ENCODE assay signal across 8 mouse cellular contexts in genomic region chr2:26227788-26228187, GRCm38 (mm10). TPM values are rescaled to one million over a fixed set of nuclear protein-coding genes. Genes with fewer than 3 reads are reported as not detected.
A peak's percentile ranks its signal among the peaks of the same experiment; 100 is the strongest.
DNase-seq lines count a peak whose midpoint lies in the region; ATAC-seq and TF ChIP-seq lines count a peak whose summit lies in the region.

No protein-coding gene starts in this region.

- WGBS in spleen, adult 2 months: 100% methylated on average over 1 of the region's 1 CpGs
- WGBS in forebrain, embryonic 13.5 days: 68% methylated on average over 1 of the region's 1 CpGs
- 66% methylated on average over 1 of the region's 1 CpGs for WGBS in liver, embryonic 12.5 days (ENCODE audit: insufficient replicate concordance)
- WGBS in neural tube, embryonic 11.5 days: 73% methylated on average over 1 of the region's 1 CpGs

- H3K9ac ChIP-seq in forebrain, embryonic 13.5 days: no peak overlapping the region
- no peak overlapping the region for H3K9ac ChIP-seq in liver, embryonic 12.5 days
- no peak overlapping the region for H3K9ac ChIP-seq in neural tube, embryonic 11.5 days (ENCODE audit: low read length)

- no peak for TF ChIP-seq POLR2A in spleen, adult 2 months (IDR thresholded peaks at IDR 0.05; ENCODE audit: low read depth, low read length)

- peak; percentile 45; the same call in 1 of the 2 replicates for TF ChIP-seq CTCF in spleen, adult 2 months (IDR thresholded peaks at IDR 0.05; ENCODE audit: extremely low read depth, insufficient read depth, insufficient read length, insufficient replicate concordance)

- no peak overlapping the region for H3K27ac ChIP-seq in spleen, adult 2 months (ENCODE audit: insufficient read depth, low read length)
- H3K27ac ChIP-seq in forebrain, embryonic 13.5 days: no peak overlapping the region
- no peak overlapping the region for H3K27ac ChIP-seq in liver, embryonic 12.5 days
- H3K27ac ChIP-seq in neural tube, embryonic 11.5 days (ENCODE audit: low read depth, low read length): no peak overlapping the region

- no peak overlapping the region for H3K4me3 ChIP-seq in spleen, adult 2 months (ENCODE audit: extremely low read depth, insufficient read depth, insufficient read length)
- no peak overlapping the region for H3K4me3 ChIP-seq in forebrain, embryonic 13.5 days
- no peak overlapping the region for H3K4me3 ChIP-seq in liver, embryonic 12.5 days
- H3K4me3 ChIP-seq in neural tube, embryonic 11.5 days (ENCODE audit: low read depth, low read length): no peak overlapping the region

- H3K4me2 ChIP-seq in forebrain, embryonic 13.5 days: no peak overlapping the region
- no peak overlapping the region for H3K4me2 ChIP-seq in liver, embryonic 12.5 days
- H3K4me2 ChIP-seq in neural tube, embryonic 11.5 days (ENCODE audit: low read depth): no peak overlapping the region

- ATAC-seq in forebrain, embryonic 13.5 days: peak; percentile 89
- ATAC-seq in liver, embryonic 12.5 days: 0 out of 2 replicates have a peak, but pooled peaks have one; percentile 61
- no peak for ATAC-seq in neural tube, embryonic 11.5 days (ENCODE audit: insufficient read depth, low FRiP score, low TSS enrichment)

- DNase-seq in spleen, adult 2 months (ENCODE audit: low read depth in 1 of 2, low spot score in 2 of 2): no peak
- DNase-seq in spleen, adult 12 weeks (ENCODE audit: low spot score): no peak
- DNase-seq in cerebellum, adult 11 months: peak; percentile 54
- DNase-seq in kidney, adult 8-10 months: peak; percentile 22 to 30
- DNase-seq in neural tube, embryonic 11.5 days (ENCODE audit: low spot score): peak; percentile 46
- DNase-seq in gastrocnemius, adult 8-10 months (ENCODE audit: low spot score in 2 of 2): no peak

- H3K9me3 ChIP-seq in forebrain, embryonic 13.5 days (replicated peaks): no peaks in the 10 kb centered on the region
- H3K9me3 ChIP-seq in liver, embryonic 12.5 days (replicated peaks): no peaks in the 10 kb centered on the region
- H3K9me3 ChIP-seq in neural tube, embryonic 11.5 days (ENCODE audit: control insufficient read depth, low read length): no peaks in the 10 kb centered on the region

- no peaks in the 10 kb centered on the region for H3K4me1 ChIP-seq in spleen, adult 2 months (ENCODE audit: control insufficient read depth, insufficient read depth, insufficient read length)
- H3K4me1 ChIP-seq in forebrain, embryonic 13.5 days: no peaks in the 10 kb centered on the region
- no peaks in the 10 kb centered on the region for H3K4me1 ChIP-seq in liver, embryonic 12.5 days
- H3K4me1 ChIP-seq in neural tube, embryonic 11.5 days (ENCODE audit: control insufficient read depth, insufficient read depth, low read length): no peaks in the 10 kb centered on the region

- no peaks in the 10 kb centered on the region; the same call in 1 of the 2 replicates for H3K36me3 ChIP-seq in spleen, adult 2 months (ENCODE audit: control insufficient read depth, insufficient read depth, low read length)
- H3K36me3 ChIP-seq in forebrain, embryonic 13.5 days (ENCODE audit: poor library complexity, severe bottlenecking): peaks cover 24% of the 10 kb centered on the region
- peaks cover 36% of the 10 kb centered on the region for H3K36me3 ChIP-seq in liver, embryonic 12.5 days
- no peaks in the 10 kb centered on the region; the same call in 1 of the 2 replicates for H3K36me3 ChIP-seq in neural tube, embryonic 11.5 days (ENCODE audit: control insufficient read depth, insufficient read depth, low read length)

- H3K27me3 ChIP-seq in spleen, adult 2 months (ENCODE audit: control insufficient read depth, insufficient read depth, low read length): no peaks in the 10 kb centered on the region
- no peaks in the 10 kb centered on the region for H3K27me3 ChIP-seq in forebrain, embryonic 13.5 days
- H3K27me3 ChIP-seq in liver, embryonic 12.5 days (replicated peaks): no peaks in the 10 kb centered on the region
- H3K27me3 ChIP-seq in neural tube, embryonic 11.5 days (ENCODE audit: control insufficient read depth, insufficient read depth, low read length): no peaks in the 10 kb centered on the region

RNA-seq across cellular contexts. Expression of gene Qsox2, which starts 9.5 kb away (rescaled TPM):
- polyA plus RNA-seq in spleen, adult 2 months (2012; rRNA removed): 7.0 and 9.8 TPM in 2 replicates
- polyA plus RNA-seq in forebrain, embryonic 13.5 days (2015; fragmentation: Nextera tagmentation; extraction: Ambion mirVana): 13.5 and 15.7 TPM in 2 replicates
- polyA plus RNA-seq in liver, embryonic 12.5 days (2016; fragmentation: Nextera tagmentation; extraction: Ambion mirVana): 11.6 and 11.7 TPM in 2 replicates
- polyA plus RNA-seq in neural tube, embryonic 11.5 days (2014; fragmentation: Nextera tagmentation; extraction: Ambion mirVana): 17.3 and 18.9 TPM in 2 replicates
- total RNA-seq in gastrocnemius, adult 8-10 months (2022): 1 to 10 TPM; 3.2 to 4.5 (median 3.3) TPM

RNA-seq across cellular contexts. Expression of gene Lhx3, which starts 19.7 kb away (rescaled TPM):
- 0.04 TPM in 1 of 2 replicates, not detected in the other for polyA plus RNA-seq in spleen, adult 2 months (2012; rRNA removed)
- 0.09 and 0.21 TPM in 2 replicates for polyA plus RNA-seq in forebrain, embryonic 13.5 days (2015; fragmentation: Nextera tagmentation; extraction: Ambion mirVana)
- 0.22 TPM in 1 of 2 replicates, not detected in the other for polyA plus RNA-seq in liver, embryonic 12.5 days (2016; fragmentation: Nextera tagmentation; extraction: Ambion mirVana)
- polyA plus RNA-seq in neural tube, embryonic 11.5 days (2014; fragmentation: Nextera tagmentation; extraction: Ambion mirVana): 19.6 and 25.3 TPM in 2 replicates
- total RNA-seq in gastrocnemius, adult 8-10 months (2022): not detected

Comparison
In these comparisons a context has a peak if more than half of its experiments do, and no peak if none do; other contexts are left out.
1. DNase-seq: peak in cerebellum, adult 11 months (single experiment), kidney, adult 8-10 months (2 of 2) and neural tube, embryonic 11.5 days (single experiment); none in spleen, adult 2 months (0 of 2), spleen, adult 12 weeks (single experiment) and gastrocnemius, adult 8-10 months (0 of 2).
2. RNA of gene Lhx3, which starts 19.7 kb away (polyA plus RNA-seq): 19.6 to 25.3 TPM in neural tube, embryonic 11.5 days; 0.09 to 0.21 TPM in forebrain, embryonic 13.5 days, 0.04 TPM in spleen, adult 2 months and 0.22 TPM in liver, embryonic 12.5 days; every median in the first group is over 10 times any median in the second.